Mouse (Mus musculus): ENCODE results near the gene P2rx3. TPM values are rescaled to one million over a fixed set of nuclear protein-coding genes. Genes with fewer than 3 reads are reported as not detected.
A peak's percentile ranks its signal among the peaks of the same experiment; 100 is the strongest.

P2rx3 gene
- polyA plus RNA-seq, 1 experiment from 2014 or later: 0.08 TPM

GRCm38 (mm10) chr2:85013826-85014587, 23.3 kb downstream of the P2rx3 start:
- Histone ChIP-seq H3K9me3 (ENCODE audit: low read length) (no peaks in the 10 kb centered on the region), H3K27me3 (replicated peaks; ENCODE audit: insufficient read depth, low read length) (no peaks in the 10 kb centered on the region), H3K4me2 (replicated peaks; ENCODE audit: low read depth, low read length) (no peak overlapping the region), H3K36me3 (ENCODE audit: insufficient read depth, low read length) (no peaks in the 10 kb centered on the region), H3K27ac (ENCODE audit: low read length) (no peak overlapping the region), H3K4me3 (ENCODE audit: low read depth, low read length) (no peak overlapping the region), H3K9ac (replicated peaks; ENCODE audit: low read depth) (no peak overlapping the region), H3K4me1 (ENCODE audit: insufficient read depth, low read depth, low read length) (no peaks in the 10 kb centered on the region; the same call in 1 of the 2 replicates)
- 68% methylated on average over 5 of the region's 5 CpGs for WGBS
- no peak for ATAC-seq
- no peak for TF ChIP-seq EP300 (IDR thresholded peaks at IDR 0.05)
- 0 out of 2 replicates have a peak, but pooled peaks have one; percentile 1 for TF ChIP-seq CTCF (IDR thresholded peaks at IDR 0.05)
- DNase-seq (ENCODE audit: low spot score): no peak

GRCm38 (mm10) chr2:85012679-85013078, 24.6 kb downstream of the P2rx3 start:
- H3K4me2 ChIP-seq (replicated peaks; ENCODE audit: low read depth, low read length): no peak overlapping the region
- H3K4me3 ChIP-seq (ENCODE audit: low read depth, low read length): no peak overlapping the region
- TF ChIP-seq CTCF (IDR thresholded peaks at IDR 0.05): no peak
- TF ChIP-seq EP300 (IDR thresholded peaks at IDR 0.05): no peak
- H3K27ac ChIP-seq (ENCODE audit: low read length): no peak overlapping the region
- H3K9ac ChIP-seq (replicated peaks; ENCODE audit: low read depth): no peak overlapping the region
- H3K36me3 ChIP-seq (ENCODE audit: insufficient read depth, low read length): no peaks in the 10 kb centered on the region
- no peaks in the 10 kb centered on the region for H3K9me3 ChIP-seq (ENCODE audit: low read length)
- WGBS: 71% methylated on average over 14 of the region's 14 CpGs
- no peaks in the 10 kb centered on the region for H3K27me3 ChIP-seq (replicated peaks; ENCODE audit: insufficient read depth, low read length)
- H3K4me1 ChIP-seq (ENCODE audit: insufficient read depth, low read depth, low read length): no peaks in the 10 kb centered on the region; the same call in 1 of the 2 replicates
- no peak for DNase-seq (ENCODE audit: low spot score)
- no peak for ATAC-seq

GRCm38 (mm10) chr2:85011906-85012604, 25.2 kb downstream of the P2rx3 start:
- DNase-seq (ENCODE audit: low spot score) (peak; percentile 27), ATAC-seq (peak; percentile 30; the same call in 1 of the 2 replicates)
- WGBS: 26% methylated on average over 9 of the region's 9 CpGs
- no peaks in the 10 kb centered on the region; the same call in 1 of the 2 replicates for H3K4me1 ChIP-seq (ENCODE audit: insufficient read depth, low read depth, low read length)
- no peaks in the 10 kb centered on the region for H3K27me3 ChIP-seq (replicated peaks; ENCODE audit: insufficient read depth, low read length)
- no peaks in the 10 kb centered on the region for H3K36me3 ChIP-seq (ENCODE audit: insufficient read depth, low read length)
- H3K4me2 ChIP-seq (replicated peaks; ENCODE audit: low read depth, low read length): no peak overlapping the region
- no peaks in the 10 kb centered on the region for H3K9me3 ChIP-seq (ENCODE audit: low read length)
- no peak overlapping the region for H3K27ac ChIP-seq (ENCODE audit: low read length)
- TF ChIP-seq EP300 (IDR thresholded peaks at IDR 0.05) (no peak), CTCF (IDR thresholded peaks at IDR 0.05) (no peak)
- no peak overlapping the region for H3K4me3 ChIP-seq (ENCODE audit: low read depth, low read length)
- no peak overlapping the region for H3K9ac ChIP-seq (replicated peaks; ENCODE audit: low read depth)

GRCm38 (mm10) chr2:85009212-85009611, 28.1 kb downstream of the P2rx3 start:
- no peak overlapping the region for H3K4me2 ChIP-seq (replicated peaks; ENCODE audit: low read depth, low read length)
- H3K4me1 ChIP-seq (ENCODE audit: insufficient read depth, low read depth, low read length): no peaks in the 10 kb centered on the region; the same call in 1 of the 2 replicates
- DNase-seq (ENCODE audit: low spot score) (no peak), ATAC-seq (no peak)
- no peak overlapping the region for H3K27ac ChIP-seq (ENCODE audit: low read length)
- no peaks in the 10 kb centered on the region for H3K36me3 ChIP-seq (ENCODE audit: insufficient read depth, low read length)
- H3K4me3 ChIP-seq (ENCODE audit: low read depth, low read length): no peak overlapping the region
- H3K9ac ChIP-seq (replicated peaks; ENCODE audit: low read depth): no peak overlapping the region
- TF ChIP-seq CTCF (IDR thresholded peaks at IDR 0.05) (no peak), EP300 (IDR thresholded peaks at IDR 0.05) (no peak)
- WGBS: 46% methylated on average over 2 of the region's 2 CpGs
- no peaks in the 10 kb centered on the region for H3K9me3 ChIP-seq (ENCODE audit: low read length)
- no peaks in the 10 kb centered on the region for H3K27me3 ChIP-seq (replicated peaks; ENCODE audit: insufficient read depth, low read length)

GRCm38 (mm10) chr2:85007729-85008128, 29.5 kb downstream of the P2rx3 start:
- WGBS: 16% methylated on average over 4 of the region's 4 CpGs
- ATAC-seq (no peak), DNase-seq (ENCODE audit: low spot score) (peak; percentile 63)
- Histone ChIP-seq H3K4me2 (replicated peaks; ENCODE audit: low read depth, low read length) (no peak overlapping the region), H3K27ac (ENCODE audit: low read length) (no peak overlapping the region), H3K4me3 (ENCODE audit: low read depth, low read length) (no peak overlapping the region), H3K9ac (replicated peaks; ENCODE audit: low read depth) (no peak overlapping the region), H3K27me3 (replicated peaks; ENCODE audit: insufficient read depth, low read length) (no peaks in the 10 kb centered on the region), H3K4me1 (ENCODE audit: insufficient read depth, low read depth, low read length) (no peaks in the 10 kb centered on the region; the same call in 1 of the 2 replicates), H3K36me3 (ENCODE audit: insufficient read depth, low read length) (no peaks in the 10 kb centered on the region), H3K9me3 (ENCODE audit: low read length) (no peaks in the 10 kb centered on the region)
- no peak for TF ChIP-seq EP300 (IDR thresholded peaks at IDR 0.05)
- TF ChIP-seq CTCF (IDR thresholded peaks at IDR 0.05): peak; percentile 77

- H3K9ac ChIP-seq (replicated peaks; ENCODE audit: low read depth): no peak overlapping the region
- no peaks in the 10 kb centered on the region for H3K36me3 ChIP-seq (ENCODE audit: insufficient read depth, low read length)
- H3K9me3 ChIP-seq (ENCODE audit: low read length): no peaks in the 10 kb centered on the region
- no peaks in the 10 kb centered on the region for H3K27me3 ChIP-seq (replicated peaks; ENCODE audit: insufficient read depth, low read length)
- no peak overlapping the region for H3K4me3 ChIP-seq (ENCODE audit: low read depth, low read length)
- TF ChIP-seq EP300 (IDR thresholded peaks at IDR 0.05): no peak
- TF ChIP-seq CTCF (IDR thresholded peaks at IDR 0.05): no peak
- DNase-seq (ENCODE audit: low spot score) (no peak), ATAC-seq (no peak)
- H3K27ac ChIP-seq (ENCODE audit: low read length): no peak overlapping the region
- 78% methylated on average over 7 of the region's 7 CpGs for WGBS
- H3K4me1 ChIP-seq (ENCODE audit: insufficient read depth, low read depth, low read length): no peaks in the 10 kb centered on the region; the same call in 1 of the 2 replicates
- no peak overlapping the region for H3K4me2 ChIP-seq (replicated peaks; ENCODE audit: low read depth, low read length)
These were observed 30.7 kb downstream of the P2rx3 start for GRCm38 (mm10) chr2:85006600-85006999.
